Mouse (Mus musculus) CH12.LX (cell line): ENCODE measurements around the gene Tmem100. TPM values are rescaled to one million over a fixed set of nuclear protein-coding genes. Genes with fewer than 3 reads are reported as not detected.

ENCODE experiments used
- DNase-seq: peaks from one replicate; pipeline ENCODE4 v3.0.0-alpha.2; 2013; ENCODE audit errors: extremely low read depth
- H3K27ac ChIP-seq: 2 replicates; pipeline ENCODE4 v1.5.1; 2012; ENCODE audit warnings: low read depth, mild to moderate bottlenecking, control low read depth, moderate library complexity; ENCODE audit not compliant: insufficient read depth
- H3K27me3 ChIP-seq: replicated peaks from 2 replicates; pipeline ENCODE3; 2012; ENCODE audit warnings: inconsistent platforms
- H3K36me3 ChIP-seq, 2 experiments: replicated peaks in 1 of 2; 2 replicates each; pipeline versions ENCODE3 to v1.6.1; 2012; ENCODE audit warnings: inconsistent platforms in 1 of 2, low read length in 1 of 2, mild to moderate bottlenecking in 1 of 2, mixed read lengths in 1 of 2, moderate library complexity in 1 of 2; ENCODE audit not compliant: control insufficient read depth in 1 of 2, insufficient read depth in 1 of 2
- H3K4me1 ChIP-seq, 2 experiments: 2 replicates each; pipeline ENCODE4 v1.6.1; 2012; ENCODE audit warnings: inconsistent platforms in 1 of 2, moderate library complexity in 1 of 2; ENCODE audit not compliant: insufficient read depth in 2 of 2, control insufficient read depth in 1 of 2
- H3K4me2 ChIP-seq: 2 replicates; pipeline ENCODE4 v1.6.1; 2012; ENCODE audit warnings: low read depth, mild to moderate bottlenecking, control low read depth; ENCODE audit not compliant: poor library complexity, insufficient read depth, severe bottlenecking
- H3K4me3 ChIP-seq, 3 experiments: fragments of 150-350 bp in 1 of 3; sonication (generic) in 1 of 3; replicated peaks in 1 of 3; 2 replicates each; pipeline versions ENCODE3 to v1.5.1; 2011 to 2012; ENCODE audit warnings: low read depth in 2 of 3, low read length in 2 of 3, mild to moderate bottlenecking in 2 of 3, moderate library complexity in 2 of 3, control low read depth in 1 of 3, improper control_type of control experiment in 1 of 3, inconsistent platforms in 1 of 3, mixed read lengths in 1 of 3; ENCODE audit not compliant: poor library complexity in 1 of 3
- H3K79me2 ChIP-seq: replicated peaks from 2 replicates; pipeline ENCODE4 v1.6.1; 2012; ENCODE audit warnings: mild to moderate bottlenecking, moderate library complexity; ENCODE audit not compliant: control insufficient read depth, poor library complexity, insufficient read depth, severe bottlenecking; ENCODE audit errors: extremely low read depth
- H3K9ac ChIP-seq: 2 replicates; pipeline ENCODE4 v1.6.1; 2012; ENCODE audit warnings: low read depth, mild to moderate bottlenecking, control low read depth, moderate library complexity; ENCODE audit not compliant: insufficient read depth
- H3K9me3 ChIP-seq: replicated peaks from 2 replicates; pipeline ENCODE3; 2012; ENCODE audit warnings: low read length, inconsistent platforms, mixed read lengths
- BHLHE40 ChIP-seq: IDR thresholded peaks from 2 replicates; pipeline ENCODE4 v1.6.1; 2011; ENCODE audit warnings: mild to moderate bottlenecking, low read depth, low read length, improper control_type of control experiment
- CHD1 ChIP-seq: IDR thresholded peaks from 2 replicates; pipeline ENCODE4 v1.6.1; 2012; ENCODE audit warnings: low read depth, low read length, improper control_type of control experiment, inconsistent platforms
- ELF1 ChIP-seq: IDR thresholded peaks from 2 replicates; pipeline ENCODE4 v1.6.1; 2014; ENCODE audit warnings: low read depth, mild to moderate bottlenecking, inconsistent platforms, low read length, improper control_type of control experiment
- ETS1 ChIP-seq: conservative IDR thresholded peaks from 2 replicates; pipeline ENCODE4 v1.6.1; 2012; ENCODE audit warnings: low read depth, mild to moderate bottlenecking, inconsistent platforms, low read length, improper control_type of control experiment, moderate library complexity
- GABPA ChIP-seq: IDR thresholded peaks from 2 replicates; pipeline ENCODE4 v1.6.1; 2012; ENCODE audit warnings: low read depth, low read length, improper control_type of control experiment, inconsistent platforms; ENCODE audit not compliant: insufficient replicate concordance
- IRF4 ChIP-seq: IDR thresholded peaks from 2 replicates; pipeline ENCODE4 v1.6.1; 2014; ENCODE audit warnings: low read depth, mild to moderate bottlenecking, inconsistent platforms, low read length, improper control_type of control experiment
- JUN ChIP-seq: IDR thresholded peaks from 2 replicates; pipeline ENCODE4 v1.6.1; 2011; ENCODE audit warnings: low read depth, mild to moderate bottlenecking, low read length, improper control_type of control experiment, moderate library complexity; ENCODE audit not compliant: insufficient read depth
- JUND ChIP-seq: conservative IDR thresholded peaks from 2 replicates; pipeline ENCODE4 v1.6.1; 2011; ENCODE audit warnings: low read depth, low read length, improper control_type of control experiment
- MAX ChIP-seq: IDR thresholded peaks from 2 replicates; pipeline ENCODE4 v1.6.1; 2011; ENCODE audit warnings: low read length, improper control_type of control experiment
- NELFE ChIP-seq: IDR thresholded peaks from 2 replicates; pipeline ENCODE4 v1.6.1; 2011; ENCODE audit warnings: low read depth, low read length, improper control_type of control experiment
- POLR2AphosphoS2 ChIP-seq: IDR thresholded peaks from 2 replicates; pipeline ENCODE4 v1.6.1; 2011; ENCODE audit warnings: low read depth, low read length, improper control_type of control experiment
- SMC3 ChIP-seq: IDR thresholded peaks from 2 replicates; pipeline ENCODE4 v1.6.1; 2011; ENCODE audit warnings: low read depth, low read length, improper control_type of control experiment
- TBP ChIP-seq: conservative IDR thresholded peaks from 2 replicates; pipeline ENCODE4 v1.6.1; 2011; ENCODE audit warnings: low read depth, low read length, improper control_type of control experiment
- USF1 ChIP-seq: IDR thresholded peaks from 2 replicates; pipeline ENCODE4 v1.6.1; 2014; ENCODE audit warnings: low read depth, mild to moderate bottlenecking, inconsistent platforms, low read length, improper control_type of control experiment
- ZC3H11A ChIP-seq: IDR thresholded peaks from 2 replicates; pipeline ENCODE4 v1.6.1; 2012; ENCODE audit warnings: low read depth, mild to moderate bottlenecking, inconsistent platforms, low read length, improper control_type of control experiment
- ZNF384 ChIP-seq: IDR thresholded peaks from 2 replicates; pipeline ENCODE4 v1.6.1; 2012; ENCODE audit warnings: low read depth, low read length, improper control_type of control experiment, inconsistent platforms
- dilution Hi-C: fragments of 300-500 bp; cut with MboI; formaldehyde crosslinking; loops from 2 replicates; pipeline ENCODE4 v1.14.3; 2020; ENCODE audit warnings: low sequenced_read_pairs; ENCODE audit not compliant: extremely low pct_unique_long_range_greater_than_20kb, extremely low pct_ligation_motif_present
- in situ Hi-C: fragments of 300-500 bp; cut with MboI; formaldehyde crosslinking; loops from 3 replicates; pipeline ENCODE4 v1.14.3; 2019; ENCODE audit warnings: low sequenced_read_pairs, low pct_ligation_motif_present, low pct_unique_long_range_greater_than_20kb, mixed read lengths
- polyA plus RNA-seq: library from polyadenylated mRNA; unstranded; fragments of >175 nt; gene quantifications from 2 replicates; pipeline ENCODE4 v1.2.1, GENCODE M21; 2012; ENCODE audit warnings: low read depth; ENCODE audit not compliant: insufficient read length
- total RNA-seq, 2 experiments: library from RNA; depleted of rRNA; stranded (reverse); fragments of 300-350 nt in 1 of 2; fragments of >200 nt in 1 of 2; gene quantifications; 2 replicates each; pipeline ENCODE4 v1.2.3; 2012 to 2014

The Tmem100 gene
- total and polyA plus RNA-seq, 3 experiments = 0.30 to 3.5 (median 1.0) TPM

DNA sequence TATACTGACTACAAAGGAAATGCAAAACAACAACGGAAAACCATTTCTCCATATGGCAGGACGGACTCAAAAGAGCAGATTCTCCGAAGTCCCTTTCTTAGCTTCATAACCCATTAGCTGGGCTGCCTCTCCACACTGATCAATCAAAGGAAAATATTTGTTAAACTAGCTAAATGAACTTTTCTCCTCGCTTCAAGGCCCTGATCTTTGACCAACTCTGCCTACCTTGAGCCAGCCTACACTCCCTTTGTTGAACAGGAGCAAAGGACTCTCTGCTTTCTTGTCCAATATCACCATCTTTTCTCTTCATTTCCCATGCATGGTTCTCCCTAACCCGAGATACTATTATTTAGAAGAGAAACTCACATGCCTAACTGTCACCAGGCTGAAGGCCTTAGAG lies 34.6 kb upstream of the Tmem100 start:
- Histone ChIP-seq H3K36me3 (peaks cover 0 to 30% of the 10 kb centered on the region in 2 experiments), H3K4me1 (peaks cover 0 to 14% of the 10 kb centered on the region in 2 experiments; a peak in 2 of 4 replicates), H3K9me3 (no peaks in the 10 kb centered on the region), H3K4me2 (no peak overlapping the region), H3K27me3 (no peaks in the 10 kb centered on the region), H3K9ac (no peak overlapping the region), H3K4me3 (no peak overlapping the region), H3K27ac (no peak overlapping the region), H3K79me2 (no peaks in the 10 kb centered on the region; the same call in 1 of the 2 replicates)
- in situ Hi-C loops (loop anchor here (25.0 kb wide), 1 partner anchor 617 kb away; no protein-coding TSS in a partner anchor), dilution Hi-C loops (no loop called here)
- DNase-seq = no peak
- TF ChIP-seq ETS1 = no peak
- no peak for TF ChIP-seq SMC3
- no peak for TF ChIP-seq TBP
- no peak for TF ChIP-seq POLR2AphosphoS2
- no peak for TF ChIP-seq ELF1
- TF ChIP-seq JUN = no peak
- no peak for TF ChIP-seq USF1
- TF ChIP-seq ZNF384 = no peak
- no peak for TF ChIP-seq NELFE
- TF ChIP-seq MAX = no peak
- TF ChIP-seq BHLHE40 = no peak
- no peak for TF ChIP-seq JUND
- no peak for TF ChIP-seq ZC3H11A

DNA sequence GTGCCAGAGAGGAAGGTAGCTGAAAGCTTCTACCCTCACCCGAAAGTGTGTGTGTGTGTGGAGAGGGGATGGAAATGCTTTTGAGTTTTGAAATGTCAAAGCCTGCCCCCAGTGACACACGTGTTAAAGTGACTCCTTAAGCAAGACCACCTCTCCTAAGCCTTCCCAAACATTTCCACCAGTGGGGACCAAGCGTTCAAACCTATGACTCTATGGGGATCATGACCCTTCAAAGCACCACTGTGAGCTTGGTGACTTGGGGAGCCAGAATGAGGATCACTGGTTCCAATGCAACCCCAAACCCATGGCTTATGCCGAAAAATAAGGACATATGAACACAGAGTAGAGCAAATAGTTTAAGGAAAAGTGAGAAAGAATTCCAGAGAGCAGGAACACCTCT lies 33.7 kb upstream of the Tmem100 start:
- dilution Hi-C loops (no loop called here), in situ Hi-C loops (loop anchor here (25.0 kb wide), 1 partner anchor 616 kb away; no protein-coding TSS in a partner anchor)
- no peaks in the 10 kb centered on the region for H3K79me2 ChIP-seq
- no peaks in the 10 kb centered on the region for H3K9me3 ChIP-seq
- H3K4me3 ChIP-seq = no peak overlapping the region
- no peak for DNase-seq
- H3K4me2 ChIP-seq = no peak overlapping the region
- no peaks in the 10 kb centered on the region for H3K27me3 ChIP-seq
- peaks cover 0 to 36% of the 10 kb centered on the region in 2 experiments for H3K36me3 ChIP-seq
- TF ChIP-seq IRF4 (no peak), NELFE (no peak), CHD1 (no peak), GABPA (no peak)
- peaks cover 2 to 15% of the 10 kb centered on the region in 2 experiments; a peak in 3 of 4 replicates for H3K4me1 ChIP-seq
- no peak overlapping the region for H3K9ac ChIP-seq
- no peak overlapping the region for H3K27ac ChIP-seq
